Mouse (Mus musculus) intestine, embryonic 16.5 days (tissue): Measurements from ENCODE around the gene B4galnt3. TPM values are rescaled to one million over a fixed set of nuclear protein-coding genes. Genes with fewer than 3 reads are reported as not detected.
A peak's percentile ranks its signal among the peaks of the same experiment; 100 is the strongest.

Source experiments
- ATAC-seq: fragments of 200-750 bp; cut with Nextera tagmentation; 2 replicates; pipeline ENCODE4 v1.8.0; 2017; ENCODE audit warnings: moderate TSS enrichment, moderate library complexity
- H3K27ac ChIP-seq: fragments of 300-500 bp; sonication (generic); 2 replicates; pipeline ENCODE4 v1.5.1; 2014; ENCODE audit warnings: mild to moderate bottlenecking, low read length
- H3K27me3 ChIP-seq: fragments of 300-500 bp; sonication (generic); replicated peaks from 2 replicates; pipeline ENCODE4 v1.6.1; 2014; ENCODE audit warnings: low read length, control low read depth, mixed read lengths; ENCODE audit not compliant: control insufficient read depth, insufficient read depth
- H3K36me3 ChIP-seq: fragments of 300-500 bp; sonication (generic); 2 replicates; pipeline ENCODE4 v1.6.1; 2014; ENCODE audit warnings: low read length, control low read depth; ENCODE audit not compliant: control insufficient read depth, insufficient read depth
- H3K4me1 ChIP-seq: fragments of 300-500 bp; sonication (generic); 2 replicates; pipeline ENCODE4 v1.6.1; 2014; ENCODE audit warnings: low read length, control low read depth, mixed read lengths; ENCODE audit not compliant: control insufficient read depth, insufficient read depth
- H3K4me2 ChIP-seq: fragments of 300-500 bp; sonication (generic); 2 replicates; pipeline ENCODE4 v1.6.1; 2014; ENCODE audit warnings: low read depth, low read length, control low read depth
- H3K4me3 ChIP-seq: fragments of 300-500 bp; sonication (generic); 2 replicates; pipeline ENCODE4 v1.5.1; 2014; ENCODE audit warnings: mild to moderate bottlenecking, low read length
- H3K9ac ChIP-seq: fragments of 300-500 bp; sonication (generic); 2 replicates; pipeline ENCODE4 v1.6.1; 2014; ENCODE audit warnings: low read depth, low read length
- H3K9me3 ChIP-seq: fragments of 300-500 bp; sonication (generic); 2 replicates; pipeline ENCODE4 v1.6.1; 2016; ENCODE audit warnings: low read length, control low read depth; ENCODE audit not compliant: control insufficient read depth
- WGBS: fragments of 180-500 bp; shearing (Covaris S2); extraction: QIAGEN DNeasy Blood & Tissue Kit; methylation state at CpG from one replicate; pipeline ENCODE4 v1.1.7; 2014; 5-methylcytosine and 5-hydroxymethylcytosine counted together
- polyA plus RNA-seq: library from polyadenylated mRNA; unstranded; fragments of >200 nt; fragmentation: Nextera tagmentation; extraction: Ambion mirVana; gene quantifications from 2 replicates; pipeline ENCODE4 v1.2.1, GENCODE M21; 2015

B4galnt3 gene
- polyA plus RNA-seq, 1 experiment from 2014 or later, result 1.1 TPM

DNA sequence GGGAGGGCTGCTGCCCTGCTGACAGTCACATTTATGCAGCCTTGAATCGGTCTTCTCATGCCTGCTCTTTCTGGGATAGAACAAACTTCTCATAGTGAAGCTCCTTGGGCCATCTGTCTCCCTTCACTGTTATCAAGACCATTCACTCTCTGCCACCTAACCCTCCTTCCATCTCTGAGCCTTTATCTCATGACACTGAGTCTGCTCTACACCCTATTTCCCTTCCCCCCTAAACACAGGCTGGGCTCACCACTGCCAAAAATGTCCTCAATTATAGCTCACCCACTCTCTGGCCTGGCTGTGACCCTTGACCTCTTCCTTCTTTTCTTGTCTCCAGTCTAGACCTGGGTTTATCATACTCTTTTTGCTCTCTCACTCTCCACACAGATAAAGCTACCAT is 77.7 kb downstream of the B4galnt3 start:
- 79% methylated on average over 1 of the region's 1 CpGs for WGBS
- ATAC-seq, result peak; percentile 82
- H3K9me3 ChIP-seq, result no peaks in the 10 kb centered on the region

GRCm38 (mm10) chr6:120211536-120211935 is 82.8 kb downstream of the B4galnt3 start:
- Histone ChIP-seq H3K4me3 (no peak overlapping the region), H3K36me3 (no peaks in the 10 kb centered on the region), H3K27ac (no peak overlapping the region), H3K27me3 (no peaks in the 10 kb centered on the region), H3K4me2 (no peak overlapping the region), H3K4me1 (no peaks in the 10 kb centered on the region), H3K9me3 (no peaks in the 10 kb centered on the region), H3K9ac (no peak overlapping the region)
- ATAC-seq, result no peak
- 73% methylated on average over 6 of the region's 6 CpGs for WGBS

More for the DNA sequence above, 77.7 kb downstream of the B4galnt3 start:
- Histone ChIP-seq H3K27me3 (no peaks in the 10 kb centered on the region), H3K4me1 (no peaks in the 10 kb centered on the region), H3K4me3 (no peak overlapping the region), H3K4me2 (no peak overlapping the region), H3K9ac (no peak overlapping the region), H3K27ac (no peak overlapping the region), H3K36me3 (no peaks in the 10 kb centered on the region)

DNA sequence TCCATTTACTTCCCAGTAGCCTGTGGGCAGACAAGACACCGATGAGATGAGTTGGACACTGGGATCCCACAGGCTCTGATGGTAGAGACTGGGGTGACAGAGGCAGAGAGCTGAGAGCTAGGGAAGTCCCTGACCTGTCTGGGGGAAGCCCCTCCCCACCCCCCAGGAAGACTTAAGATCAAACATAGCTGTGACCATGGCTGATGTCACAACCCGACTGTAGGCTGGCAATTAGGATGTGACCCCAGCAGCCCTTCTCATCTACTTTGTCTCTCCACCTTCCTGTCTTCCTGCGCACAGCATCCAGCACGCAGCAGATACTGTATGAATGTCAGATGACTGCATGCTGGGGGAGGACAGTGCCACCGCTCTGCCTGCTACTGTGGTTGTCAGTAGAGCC is 87.8 kb downstream of the B4galnt3 start:
- no peak overlapping the region for H3K27ac ChIP-seq
- WGBS, result 85% methylated on average over 5 of the region's 5 CpGs
- no peak for ATAC-seq

DNA sequence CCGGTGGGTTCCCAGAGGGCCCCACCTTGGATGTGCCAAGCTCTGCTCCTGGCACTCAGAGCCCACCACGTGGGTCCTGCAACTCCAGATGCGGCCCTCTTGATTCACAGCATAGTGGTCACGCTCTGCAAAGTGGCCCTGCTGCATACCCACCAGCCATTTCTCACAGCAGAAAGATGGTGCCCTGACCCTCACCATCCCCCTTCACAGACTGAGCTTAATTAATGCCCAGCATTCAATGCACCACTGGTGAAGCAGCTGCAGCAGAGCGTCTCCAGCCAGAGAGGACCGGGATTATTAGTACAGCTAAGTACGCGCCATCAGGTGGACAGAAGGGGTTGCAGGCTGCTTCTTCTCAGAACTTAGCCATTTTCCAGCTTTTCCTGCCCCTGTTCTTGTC is 92.0 kb downstream of the B4galnt3 start:
- Histone ChIP-seq H3K9me3 (no peaks in the 10 kb centered on the region), H3K4me1 (peaks cover 9% of the 10 kb centered on the region), H3K27ac (no peak overlapping the region), H3K9ac (no peak overlapping the region), H3K4me3 (no peak overlapping the region), H3K27me3 (no peaks in the 10 kb centered on the region), H3K36me3 (no peaks in the 10 kb centered on the region), H3K4me2 (no peak overlapping the region)
- 71% methylated on average over 8 of the region's 8 CpGs for WGBS
- ATAC-seq, result no peak

More for the DNA sequence above, 87.8 kb downstream of the B4galnt3 start:
- H3K9me3 ChIP-seq, result no peaks in the 10 kb centered on the region
- no peaks in the 10 kb centered on the region for H3K4me1 ChIP-seq
- no peak overlapping the region for H3K4me3 ChIP-seq
- no peak overlapping the region for H3K9ac ChIP-seq
- no peaks in the 10 kb centered on the region for H3K36me3 ChIP-seq
- no peaks in the 10 kb centered on the region for H3K27me3 ChIP-seq
- H3K4me2 ChIP-seq, result no peak overlapping the region

DNA sequence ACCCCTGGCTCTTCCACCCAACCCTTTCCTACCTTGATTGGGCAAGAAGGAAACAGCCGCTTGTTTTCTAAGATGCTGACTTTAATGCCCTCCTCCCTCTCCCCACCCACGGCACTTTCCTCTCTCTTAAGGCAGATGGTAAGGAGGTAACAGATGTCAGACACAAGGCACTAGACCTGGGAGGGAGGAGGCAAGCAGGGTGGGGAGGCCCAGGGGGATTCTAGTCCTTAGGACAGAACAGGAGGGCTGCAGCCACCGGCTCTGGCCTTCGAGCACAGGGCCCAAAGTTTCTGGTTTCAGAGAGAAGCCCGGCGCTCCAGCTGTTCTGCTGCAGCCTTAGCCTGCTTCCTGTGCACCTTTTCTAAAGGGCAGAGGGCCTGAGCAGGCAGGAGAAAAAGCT is 92.4 kb downstream of the B4galnt3 start:
- no peak for ATAC-seq
- Histone ChIP-seq H3K4me3 (no peak overlapping the region), H3K9ac (no peak overlapping the region), H3K4me2 (no peak overlapping the region), H3K27me3 (no peaks in the 10 kb centered on the region), H3K27ac (no peak overlapping the region), H3K36me3 (no peaks in the 10 kb centered on the region), H3K9me3 (no peaks in the 10 kb centered on the region), H3K4me1 (peaks cover 9% of the 10 kb centered on the region)
- 55% methylated on average over 6 of the region's 6 CpGs for WGBS

DNA sequence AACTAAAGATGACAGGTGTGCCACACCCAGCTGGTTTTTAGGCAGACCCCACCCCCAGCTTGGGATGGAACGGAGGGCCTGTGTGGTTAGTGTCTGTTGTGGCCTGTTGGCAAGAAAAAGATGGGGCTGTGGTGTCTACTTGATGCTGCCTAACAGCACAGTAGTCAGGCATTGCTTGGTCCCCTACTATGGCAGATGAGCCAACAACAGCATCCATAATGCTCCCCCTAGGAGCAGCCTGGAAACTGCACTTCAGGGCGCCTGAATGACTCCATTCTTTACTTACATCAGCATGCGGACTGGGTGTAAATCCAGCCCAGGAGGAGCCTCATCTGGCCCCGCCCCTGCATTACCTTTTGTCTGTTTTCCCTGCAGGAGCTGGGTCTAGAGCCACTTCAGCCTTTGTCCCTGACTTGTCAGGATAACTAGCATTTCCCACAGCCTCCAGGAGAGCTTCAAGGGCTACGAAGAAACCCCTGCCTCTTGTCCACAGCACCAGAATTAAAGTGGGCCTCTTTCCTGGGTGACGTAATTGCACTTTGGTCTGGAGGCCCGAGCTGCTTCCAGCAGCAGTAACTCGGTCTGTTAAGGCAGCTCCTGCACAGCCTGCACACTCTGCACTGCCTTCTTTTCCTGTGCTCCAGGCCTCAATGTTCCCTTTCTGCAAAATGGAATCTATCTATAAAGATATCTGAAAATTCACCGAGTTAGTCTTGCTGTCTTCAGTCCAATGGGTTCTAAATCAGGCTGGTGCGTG is 94.5 kb downstream of the B4galnt3 start:
- WGBS, result 30% methylated on average over 10 of the region's 10 CpGs
- 0 out of 2 replicates have a peak overlapping the region, but pooled peaks have one; percentile 6 for H3K4me2 ChIP-seq
- H3K27ac ChIP-seq, result peak overlapping the region; percentile 85

DNA sequence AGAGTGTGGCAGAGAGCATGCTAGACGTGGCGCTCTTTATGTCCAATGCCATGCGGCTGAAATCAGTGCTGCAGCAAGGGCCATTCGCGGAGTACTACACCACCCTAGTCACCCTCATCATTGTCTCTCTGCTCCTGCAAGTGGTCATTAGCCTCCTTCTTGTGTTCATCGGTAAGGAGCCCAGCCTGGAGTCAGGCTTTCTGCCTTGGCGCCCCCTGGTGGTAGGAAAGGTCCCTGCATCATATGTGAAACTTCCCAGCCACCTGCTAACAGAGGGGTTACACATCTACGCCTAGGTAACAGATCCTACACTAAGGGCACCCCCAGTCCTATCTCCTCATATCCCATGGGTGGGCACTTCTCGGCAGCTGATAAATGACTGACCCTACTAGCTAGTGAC is 96.4 kb downstream of the B4galnt3 start:
- 35% methylated on average over 9 of the region's 9 CpGs for WGBS

More for the DNA sequence above, 94.5 kb downstream of the B4galnt3 start:
- H3K9me3 ChIP-seq, result no peaks in the 10 kb centered on the region
- no peak overlapping the region; the same call in 1 of the 2 replicates for H3K9ac ChIP-seq
- H3K27me3 ChIP-seq, result no peaks in the 10 kb centered on the region
- peaks cover 9% of the 10 kb centered on the region for H3K4me1 ChIP-seq
- ATAC-seq, result peak; percentile 91
- no peak overlapping the region for H3K4me3 ChIP-seq
- H3K36me3 ChIP-seq, result no peaks in the 10 kb centered on the region

GRCm38 (mm10) chr6:120196837-120197236 is 97.5 kb downstream of the B4galnt3 start:
- Histone ChIP-seq H3K9ac (no peak overlapping the region), H3K4me2 (no peak overlapping the region), H3K27ac (no peak overlapping the region), H3K4me3 (no peak overlapping the region), H3K27me3 (no peaks in the 10 kb centered on the region), H3K9me3 (no peaks in the 10 kb centered on the region), H3K36me3 (no peaks in the 10 kb centered on the region), H3K4me1 (peaks cover 13% of the 10 kb centered on the region)
- WGBS, result 29% methylated on average over 2 of the region's 2 CpGs
- ATAC-seq, result no peak

More for the DNA sequence above, 96.4 kb downstream of the B4galnt3 start:
- Histone ChIP-seq H3K4me2 (no peak overlapping the region), H3K9ac (no peak overlapping the region), H3K27ac (no peak overlapping the region), H3K9me3 (no peaks in the 10 kb centered on the region), H3K36me3 (no peaks in the 10 kb centered on the region), H3K27me3 (no peaks in the 10 kb centered on the region), H3K4me1 (peaks cover 9% of the 10 kb centered on the region), H3K4me3 (no peak overlapping the region)
- no peak for ATAC-seq

- no peaks in the 10 kb centered on the region for H3K36me3 ChIP-seq
- no peak overlapping the region; the same call in 1 of the 2 replicates for H3K9ac ChIP-seq
- H3K27ac ChIP-seq, result no peak overlapping the region
- H3K4me2 ChIP-seq, result no peak overlapping the region
- no peaks in the 10 kb centered on the region for H3K9me3 ChIP-seq
- no peak overlapping the region for H3K4me3 ChIP-seq
- no peaks in the 10 kb centered on the region for H3K27me3 ChIP-seq
- ATAC-seq, result no peak
- WGBS, result 23% methylated on average over 7 of the region's 7 CpGs
- peaks cover 13% of the 10 kb centered on the region for H3K4me1 ChIP-seq
Measured at GRCm38 (mm10) chr6:120194963-120195362, 99.4 kb downstream of the B4galnt3 start.
